Mouse (Mus musculus) thymus, postnatal 14 days (tissue): ENCODE data around the gene Gm43720.
A peak's percentile ranks its signal among the peaks of the same experiment; 100 is the strongest.

ENCODE experiments used
- DNase-seq: peaks from one replicate; pipeline ENCODE4 v3.0.0; 2021

Gm43720 gene

DNA sequence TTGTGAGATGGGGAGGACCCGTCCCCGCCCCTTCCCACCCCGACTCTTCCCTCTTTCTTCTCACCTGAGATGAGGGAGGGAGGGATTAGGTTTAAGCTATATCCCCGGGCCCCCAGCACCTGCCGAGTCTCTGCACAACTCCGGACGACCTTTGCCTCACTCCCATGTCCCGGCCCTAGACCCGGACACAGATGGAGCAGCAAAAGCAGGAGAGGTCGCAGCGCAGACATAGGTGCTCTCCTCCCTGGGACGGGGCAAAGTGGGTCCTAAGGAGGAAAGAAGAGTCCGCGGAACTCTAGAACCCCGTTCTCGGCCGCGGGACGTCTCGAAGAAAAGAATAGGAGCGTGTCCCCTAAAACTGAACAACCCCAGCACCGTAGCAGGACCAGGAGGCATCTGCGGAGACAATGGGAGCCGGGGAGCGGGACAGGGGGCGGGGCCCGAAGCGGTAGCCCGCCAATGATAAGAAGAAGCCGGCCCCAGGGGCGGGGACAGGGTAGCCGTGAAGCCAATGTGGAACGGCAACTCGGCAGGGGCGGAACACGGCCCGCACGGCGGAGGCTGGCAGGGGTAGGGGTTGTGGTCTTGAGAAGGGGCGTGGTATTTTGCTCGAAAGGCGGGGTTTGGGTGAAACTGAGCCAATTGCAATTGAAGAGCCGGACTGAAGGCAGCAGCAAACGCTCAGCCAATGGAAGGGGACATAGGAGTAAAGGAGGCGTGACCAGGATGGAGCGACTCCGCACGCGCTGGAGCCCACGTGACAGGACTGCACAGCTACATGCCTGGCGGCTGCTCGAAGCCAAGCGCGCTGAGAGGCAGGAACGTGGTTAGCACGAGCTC is at the start of gene Gm43720, which contains the start of the genes Gpc2 and Stag3:
Gene Gm43720, minus strand, starts transcription at position 374 of the 840 bp plus-strand sequence.
Gene Gpc2, minus strand, starts transcription at position 421 of the 840 bp plus-strand sequence.
Gene Stag3, plus strand, starts transcription at position 656 of the 840 bp plus-strand sequence.
- DNase-seq = peak; percentile 93

DNA sequence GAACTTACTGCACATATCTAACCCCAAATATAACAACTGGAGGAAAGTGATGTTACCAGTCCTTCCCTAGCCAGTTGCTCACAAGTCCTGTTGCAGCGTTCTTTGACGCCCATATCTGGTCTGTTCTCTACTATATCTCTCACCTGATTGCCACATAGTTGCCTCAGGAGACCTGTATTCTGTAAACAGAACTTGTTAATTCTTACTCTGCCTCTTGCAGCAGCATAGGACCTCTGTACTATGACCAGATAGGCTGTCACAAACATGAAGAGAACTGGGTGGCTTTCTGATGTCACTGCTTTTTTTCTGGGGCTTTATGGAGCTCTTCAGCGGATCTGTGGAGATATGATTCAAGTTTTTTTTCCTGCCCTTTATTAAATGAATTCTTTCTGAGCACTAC is 33.0 kb upstream of the Gm43720 start:
- no peak for DNase-seq

DNA sequence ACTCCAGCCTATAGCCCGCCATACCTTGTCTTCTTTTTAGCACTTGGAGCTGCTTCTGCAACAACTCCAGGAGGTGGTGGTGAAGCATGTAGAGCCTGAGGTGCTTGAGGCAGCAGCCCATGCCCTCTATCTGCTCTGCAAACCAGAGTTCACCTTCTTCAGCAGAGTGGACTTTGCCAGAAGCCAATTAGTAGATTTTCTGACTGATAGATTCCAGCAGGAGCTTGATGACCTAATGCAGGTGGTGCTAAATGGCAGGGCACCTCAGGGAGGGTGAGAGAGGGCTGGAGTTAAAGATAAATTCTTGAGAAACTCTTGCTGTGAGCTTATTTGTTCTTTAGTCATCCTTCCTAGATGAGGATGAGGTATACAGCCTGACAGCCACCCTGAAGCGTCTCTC is 19.9 kb upstream of the Gm43720 start:
- no peak for DNase-seq

DNA sequence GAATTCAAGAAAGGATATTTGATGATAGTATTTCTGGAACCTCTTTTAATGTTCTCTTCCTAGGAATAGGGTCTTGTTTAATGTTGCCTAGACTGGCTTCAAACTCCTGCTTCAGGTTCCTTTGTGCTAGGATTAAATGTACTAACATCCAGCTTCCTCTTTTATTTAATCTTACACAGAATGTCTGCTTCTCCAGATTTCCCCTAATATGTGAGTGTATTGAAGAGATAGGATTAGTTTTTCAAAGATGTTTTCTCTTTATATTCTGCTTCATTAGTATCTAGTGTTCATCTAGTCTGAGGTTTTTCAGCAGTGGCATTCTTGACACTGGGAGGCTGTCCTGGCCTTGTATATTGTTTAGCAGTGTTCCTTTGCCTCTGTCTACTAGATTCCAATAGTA is 14.4 kb upstream of the Gm43720 start:
- no peak for DNase-seq

DNA sequence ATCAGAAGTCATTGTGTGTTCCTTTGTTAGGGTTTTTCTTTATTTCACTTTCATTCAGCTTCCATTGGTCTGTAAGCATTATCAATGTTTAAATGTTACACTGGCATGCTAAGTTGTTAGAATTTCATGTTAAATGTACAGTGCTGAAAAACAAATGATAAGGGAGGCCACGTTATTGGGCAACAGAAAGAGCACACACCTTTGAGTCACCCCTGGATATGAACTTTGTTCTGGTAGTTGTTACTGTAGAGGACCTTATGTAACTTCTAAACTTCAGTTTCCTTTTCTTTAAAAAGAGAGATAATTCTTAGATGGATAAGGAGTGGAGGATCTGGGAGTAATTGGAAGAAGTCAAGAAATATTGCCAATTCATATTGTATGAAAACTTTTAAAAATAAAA is 11.9 kb upstream of the Gm43720 start:
- no peak for DNase-seq

DNA sequence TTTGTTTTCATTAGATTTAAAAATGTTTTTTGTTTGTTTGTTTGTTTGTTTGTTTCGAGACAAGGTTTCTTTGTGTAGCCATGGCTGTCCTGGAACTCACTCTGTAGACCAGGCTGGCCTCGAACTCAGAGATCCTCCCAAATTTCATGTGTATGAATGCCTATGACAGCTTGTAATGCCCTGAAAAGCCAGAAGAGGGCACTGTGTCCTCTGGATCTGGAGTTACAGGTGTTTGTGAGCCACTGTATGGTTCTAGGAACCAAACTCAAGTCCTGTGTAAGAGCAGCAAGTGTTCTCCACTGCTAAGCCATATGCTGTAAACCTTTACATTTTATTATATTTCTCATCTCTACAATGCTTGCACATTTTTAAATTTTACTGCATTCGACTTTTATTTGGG is 8.1 kb upstream of the Gm43720 start:
- peak; percentile 36 for DNase-seq

DNA sequence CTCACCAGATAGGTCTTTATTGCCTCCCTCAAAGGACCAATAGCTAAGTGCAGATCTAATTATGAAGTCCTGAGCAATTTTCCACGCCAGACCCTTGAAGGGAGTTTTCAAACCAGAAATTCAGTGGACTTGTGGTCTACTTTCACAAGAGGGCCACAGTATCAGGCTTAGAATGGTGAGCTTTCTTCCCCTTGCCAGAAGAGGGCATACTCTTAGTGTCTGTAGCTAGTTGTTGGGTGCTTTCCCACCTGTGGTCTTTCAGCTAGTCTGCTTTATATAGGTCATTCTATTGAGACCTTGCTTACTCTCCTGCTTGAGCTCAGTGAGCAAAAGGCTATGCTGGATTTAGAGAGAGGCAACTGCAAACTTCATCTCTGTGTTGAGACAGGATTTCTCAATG is 3.8 kb upstream of the Gm43720 start:
- DNase-seq = no peak

DNA sequence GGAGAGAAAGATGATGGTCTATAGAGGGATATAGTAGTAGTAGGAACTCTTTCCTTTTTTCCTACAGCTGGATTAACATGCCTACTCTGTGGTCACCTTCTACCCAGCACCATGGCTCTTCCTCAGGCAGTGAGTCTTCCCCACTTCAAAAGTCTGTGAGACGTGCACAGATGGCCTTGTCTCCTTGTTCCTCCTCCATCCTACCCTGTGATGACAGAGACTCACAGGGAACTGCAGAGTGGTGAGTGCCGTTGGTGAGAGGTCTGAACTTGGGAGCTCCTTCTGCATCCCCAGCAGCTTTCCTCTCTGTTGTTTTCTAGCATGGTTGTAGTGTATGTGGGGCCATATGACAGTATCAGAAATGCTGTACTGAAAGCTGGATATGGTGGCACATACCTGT is 2.0 kb upstream of the Gm43720 start:
- no peak for DNase-seq

DNA sequence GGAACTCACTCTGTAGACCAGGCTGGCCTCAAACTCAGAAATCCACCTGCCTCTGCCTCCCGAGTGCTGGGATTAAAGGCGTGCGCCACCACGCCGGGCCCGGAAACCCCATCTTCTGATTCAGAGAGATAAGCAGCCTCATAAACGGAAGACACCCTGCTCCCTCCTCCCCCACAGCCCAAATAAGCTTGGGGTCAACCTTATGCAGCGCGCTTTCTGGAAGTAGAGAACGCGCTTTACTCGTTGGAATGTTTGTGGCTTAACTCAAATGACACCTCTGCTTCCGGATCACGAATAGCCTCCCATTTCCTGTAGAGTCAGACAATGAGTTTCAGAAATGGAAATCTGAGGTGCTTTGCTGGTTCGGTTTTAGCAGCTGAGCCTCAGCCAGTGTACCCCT is 1.1 kb upstream of the Gm43720 start:
- no peak for DNase-seq

DNA sequence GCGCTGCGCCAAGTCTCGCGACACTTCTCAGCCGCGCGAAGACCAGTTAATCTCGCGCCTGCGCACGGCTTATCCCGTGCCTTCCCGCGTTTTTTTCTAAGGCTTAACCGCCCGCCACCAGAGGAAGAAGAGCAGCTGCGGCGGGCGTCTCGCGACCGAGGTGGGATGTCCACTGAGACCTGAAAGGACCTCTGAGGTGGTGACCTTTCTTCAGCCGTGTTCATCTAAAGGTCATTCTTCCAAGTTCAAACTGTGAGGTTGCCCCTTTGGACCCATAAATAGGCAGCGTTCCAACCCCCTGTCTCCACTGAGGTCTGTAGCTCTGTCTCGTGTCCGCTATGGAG is 639 bp upstream of the Gm43720 start:
- no peak for DNase-seq

DNA sequence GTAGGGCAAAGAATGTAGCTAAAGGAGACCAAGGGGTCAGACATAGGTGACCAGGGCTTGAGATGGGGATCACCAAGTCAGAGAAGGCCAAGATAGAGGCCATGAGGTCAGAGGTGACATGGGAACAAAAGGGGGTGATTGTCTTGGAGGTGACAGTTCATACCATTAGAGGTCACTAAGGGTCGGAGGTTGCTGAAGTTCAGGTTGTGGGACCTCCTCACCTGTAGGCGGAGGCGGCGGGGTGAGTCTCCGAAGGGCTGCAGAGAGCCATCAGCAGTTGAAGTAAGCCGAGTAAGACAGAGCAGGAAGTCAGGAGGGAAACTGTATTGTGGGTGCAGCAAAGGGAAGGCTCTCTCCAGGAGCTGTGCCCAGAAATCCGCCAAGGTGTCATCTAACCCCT is 1.8 kb downstream of the Gm43720 start:
- DNase-seq = no peak

DNA sequence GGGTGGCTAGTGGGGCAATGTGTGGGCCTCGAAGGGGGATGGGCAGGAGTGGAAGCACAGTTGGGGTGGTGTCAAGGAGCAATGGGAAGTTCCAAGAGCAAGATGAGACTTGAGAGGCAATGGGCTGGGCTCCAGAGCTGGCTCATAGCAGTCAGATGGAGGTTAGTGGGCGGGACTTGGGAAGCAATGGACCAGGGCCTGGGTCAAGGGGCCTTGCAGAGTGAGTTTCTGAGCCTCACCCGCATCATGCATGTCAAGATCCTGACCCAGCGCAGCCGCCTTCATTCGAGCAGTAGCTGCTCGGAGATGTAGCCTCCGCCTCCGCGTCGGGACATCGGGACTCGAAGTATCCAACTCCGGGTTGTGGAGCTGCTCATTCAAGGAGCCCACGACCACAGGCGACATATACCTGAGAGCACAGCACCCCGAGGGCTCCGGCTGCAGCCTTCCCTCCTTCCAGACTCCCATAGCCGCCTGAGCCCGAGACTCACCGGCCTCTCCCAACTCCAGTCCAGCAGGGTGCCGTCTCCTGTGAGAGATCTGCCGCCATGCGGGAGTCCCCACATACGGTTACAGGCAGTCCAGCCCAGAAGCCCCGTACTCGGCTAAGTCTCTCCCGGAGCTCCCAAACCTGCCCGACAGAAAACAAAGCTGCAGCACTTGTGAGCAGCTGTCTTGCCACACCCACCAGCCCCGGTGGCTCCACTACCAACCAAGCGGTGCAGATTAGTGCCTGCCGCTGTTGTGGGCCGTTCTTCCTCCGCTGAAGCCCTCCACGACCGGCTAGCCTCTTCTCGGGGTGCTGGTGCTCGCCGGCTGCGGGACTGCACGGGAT is 4.3 kb downstream of the Gm43720 start:
- DNase-seq = no peak

DNA sequence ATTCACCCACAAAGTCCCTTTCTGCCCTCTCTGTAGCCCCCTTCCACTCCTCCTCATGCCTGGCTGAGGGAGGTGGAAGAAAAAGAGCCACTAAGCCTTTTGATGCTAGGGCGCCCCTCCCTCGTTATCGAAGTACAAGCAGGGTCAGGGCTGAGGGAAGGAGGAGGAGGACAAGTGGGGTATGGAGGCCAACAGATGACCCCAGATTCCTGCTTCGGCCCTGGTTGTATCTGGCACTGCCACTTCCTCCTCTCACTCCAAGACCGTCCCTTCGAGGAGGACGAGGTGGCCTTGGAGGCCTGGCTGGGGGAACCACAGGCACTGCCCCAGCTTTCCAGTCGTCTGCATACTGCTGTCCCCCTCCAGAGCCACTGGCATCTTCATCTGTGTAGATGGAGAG is 5.6 kb downstream of the Gm43720 start:
- DNase-seq = no peak

DNA sequence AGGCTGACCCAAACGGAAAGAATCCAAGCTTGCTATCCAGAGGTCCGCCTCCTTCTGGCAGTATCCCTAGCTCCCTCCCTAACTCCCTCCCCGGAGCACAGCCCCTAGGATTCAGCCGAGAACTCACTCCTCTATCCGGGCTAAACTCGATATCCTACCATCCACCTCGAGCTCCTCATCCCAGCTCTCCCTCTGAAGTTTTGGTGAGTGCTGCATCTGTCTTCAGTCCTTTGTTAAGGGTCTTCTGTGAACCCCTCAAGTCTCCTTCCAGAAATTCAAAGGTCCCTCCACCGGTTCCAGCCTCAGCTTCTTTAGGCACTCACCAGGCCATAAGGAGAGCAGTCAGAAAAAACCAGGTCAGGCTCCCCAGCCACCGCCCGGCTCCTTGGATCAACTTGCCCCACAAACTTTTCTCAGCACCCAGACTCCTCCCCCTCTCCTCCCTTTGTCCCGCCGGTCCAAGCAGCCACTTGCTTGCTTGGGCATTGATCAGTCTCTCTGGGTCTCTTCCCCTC is 7.3 kb downstream of the Gm43720 start, which contains the start of gene Gal3st4:
Gene Gal3st4, minus strand, starts transcription at position 432 of the 515 bp plus-strand sequence.
- no peak for DNase-seq

DNA sequence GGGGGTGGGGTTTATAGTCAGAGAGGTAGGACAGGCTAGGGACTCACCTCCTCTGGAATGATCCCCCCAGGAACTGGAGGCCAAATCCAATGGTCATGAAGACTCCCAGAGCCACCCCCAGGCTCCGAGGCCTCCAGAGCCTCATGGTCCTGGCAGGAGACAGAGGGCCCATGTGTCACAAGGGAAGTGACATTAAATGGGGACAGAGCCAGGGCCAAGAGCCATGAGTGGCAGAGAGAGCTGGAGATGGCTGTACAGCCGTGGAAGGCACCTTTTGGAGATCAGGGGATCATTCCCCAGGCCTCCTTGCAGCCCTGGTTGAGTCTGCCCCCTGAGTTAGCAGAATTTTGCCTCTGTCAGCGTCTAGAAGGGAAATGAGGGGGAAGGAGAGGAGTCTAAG is 8.5 kb downstream of the Gm43720 start:
- DNase-seq = no peak

DNA sequence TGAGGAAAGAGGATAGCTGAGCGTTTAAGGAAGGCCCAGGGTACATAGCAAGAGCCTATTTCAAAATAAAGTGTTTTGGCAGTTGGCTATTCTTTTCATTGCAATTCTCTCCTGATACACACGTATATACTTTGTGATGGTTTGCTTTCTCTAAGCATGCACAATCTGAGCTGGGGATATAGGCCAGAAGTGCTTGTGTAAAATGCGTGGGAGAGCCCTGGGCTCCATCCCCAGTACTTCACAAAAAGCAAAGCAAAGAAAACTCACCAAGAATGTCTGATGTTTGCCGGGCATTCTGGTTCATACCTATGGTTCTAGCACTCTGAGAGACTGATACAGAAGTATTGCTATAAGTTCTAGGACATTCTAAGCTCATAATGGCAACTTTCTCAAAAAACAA is 10.8 kb downstream of the Gm43720 start:
- DNase-seq = no peak

DNA sequence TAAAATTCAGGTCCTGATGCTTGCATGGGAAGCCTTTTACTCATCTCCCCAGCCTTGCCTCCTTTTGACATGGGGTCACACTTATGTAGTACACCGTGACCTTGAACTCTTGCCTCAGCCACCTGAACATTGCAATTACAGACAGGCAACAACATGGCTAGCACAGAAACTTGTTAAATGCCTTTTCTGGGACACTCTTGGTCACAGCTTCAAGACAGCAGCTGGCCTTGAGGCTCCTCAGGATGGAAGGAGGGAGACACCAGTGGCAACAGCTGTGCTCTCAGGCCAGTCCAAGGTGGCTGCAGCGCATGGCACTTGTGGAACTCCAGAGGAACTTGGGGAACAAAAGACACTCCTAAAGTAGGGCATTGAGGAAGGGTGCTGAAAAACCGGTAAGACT is 12.6 kb downstream of the Gm43720 start:
- DNase-seq = no peak

DNA sequence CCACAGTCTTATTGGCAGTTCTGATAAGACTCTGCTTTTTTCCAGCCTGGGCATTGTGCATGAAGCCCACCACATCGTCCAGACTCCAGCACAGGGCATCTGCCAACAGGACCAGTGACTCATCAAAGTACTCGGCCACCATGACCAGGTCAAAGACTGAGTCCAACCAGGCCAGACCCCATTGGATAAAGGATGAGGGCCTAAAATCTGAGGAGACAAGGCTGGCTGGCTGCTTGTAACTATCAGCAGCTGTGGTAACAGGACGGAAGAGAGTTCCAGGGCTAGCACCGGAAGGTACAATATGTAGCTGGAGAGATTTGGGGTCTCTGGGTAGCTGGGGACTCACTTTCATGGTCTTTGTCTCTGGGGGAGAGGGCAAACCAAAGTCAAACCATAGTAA is 14.0 kb downstream of the Gm43720 start:
- no peak for DNase-seq

DNA sequence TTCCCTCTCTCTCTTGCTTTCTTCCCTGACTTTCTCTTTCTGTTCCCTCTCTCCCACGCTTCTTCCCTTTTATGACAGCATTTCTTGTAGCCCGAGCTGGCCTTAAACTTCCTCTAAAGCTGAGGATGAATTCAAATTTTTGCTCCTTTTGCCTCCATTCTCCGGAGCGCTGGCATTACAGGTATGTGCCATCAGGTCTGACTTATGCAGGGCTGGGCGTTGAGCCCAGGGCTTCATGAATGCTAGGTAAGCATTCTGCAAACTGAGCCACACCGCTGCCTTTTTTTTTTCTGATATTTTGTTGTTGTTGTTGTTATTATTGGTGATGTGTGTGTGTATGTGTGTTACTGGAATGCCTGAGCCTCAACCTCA is 15.6 kb downstream of the Gm43720 start:
- DNase-seq = no peak

DNA sequence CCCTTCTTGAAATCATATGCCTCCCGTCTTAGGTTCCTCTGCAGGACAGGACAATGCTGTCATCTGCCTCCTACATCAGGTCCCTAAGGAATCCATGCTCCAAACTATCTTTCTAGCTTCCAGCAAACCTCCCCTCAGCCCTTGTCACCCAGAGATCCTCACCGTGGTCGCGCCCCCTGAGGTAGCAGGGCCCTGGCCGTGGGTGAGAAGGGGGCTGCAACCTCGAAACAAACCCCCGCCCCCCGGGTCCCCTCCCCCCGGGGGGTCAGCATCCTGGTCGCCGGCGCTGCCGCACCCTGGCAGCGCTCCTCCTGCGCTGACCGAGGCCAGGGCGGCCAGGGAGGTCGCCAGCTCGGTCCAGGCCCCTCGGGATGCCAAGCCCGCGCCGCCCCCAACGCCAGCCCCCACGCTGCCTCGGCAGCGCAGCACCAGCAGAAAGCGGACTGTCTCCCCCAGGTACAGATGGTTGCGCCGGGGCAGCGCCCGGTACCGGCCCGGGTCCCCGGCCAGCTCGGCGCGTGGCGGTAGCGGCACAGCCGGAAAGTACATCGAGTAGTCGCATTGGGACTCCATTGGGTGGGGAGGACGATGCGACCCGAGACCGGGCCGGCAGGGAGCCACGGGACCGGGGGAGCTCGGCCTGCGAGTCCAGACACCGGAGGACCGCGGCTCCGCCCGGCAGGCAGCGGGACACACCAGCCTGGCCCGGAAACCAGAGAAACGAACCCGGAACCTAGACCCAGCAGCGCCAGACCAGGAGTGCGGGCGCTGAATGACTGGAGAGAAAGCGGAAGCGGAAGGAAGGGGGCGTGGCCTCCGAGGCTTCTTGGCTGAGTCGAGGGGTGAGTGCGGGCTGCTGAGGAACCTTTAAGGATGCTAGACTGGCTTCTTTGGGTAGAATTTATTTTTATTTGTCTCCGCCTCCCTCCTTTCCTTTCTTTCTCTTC is 16.2 kb downstream of the Gm43720 start, which contains the start of gene BC037034:
Gene BC037034, minus strand, starts transcription at position 774 of the 947 bp plus-strand sequence.
- peak; percentile 93 for DNase-seq

DNA sequence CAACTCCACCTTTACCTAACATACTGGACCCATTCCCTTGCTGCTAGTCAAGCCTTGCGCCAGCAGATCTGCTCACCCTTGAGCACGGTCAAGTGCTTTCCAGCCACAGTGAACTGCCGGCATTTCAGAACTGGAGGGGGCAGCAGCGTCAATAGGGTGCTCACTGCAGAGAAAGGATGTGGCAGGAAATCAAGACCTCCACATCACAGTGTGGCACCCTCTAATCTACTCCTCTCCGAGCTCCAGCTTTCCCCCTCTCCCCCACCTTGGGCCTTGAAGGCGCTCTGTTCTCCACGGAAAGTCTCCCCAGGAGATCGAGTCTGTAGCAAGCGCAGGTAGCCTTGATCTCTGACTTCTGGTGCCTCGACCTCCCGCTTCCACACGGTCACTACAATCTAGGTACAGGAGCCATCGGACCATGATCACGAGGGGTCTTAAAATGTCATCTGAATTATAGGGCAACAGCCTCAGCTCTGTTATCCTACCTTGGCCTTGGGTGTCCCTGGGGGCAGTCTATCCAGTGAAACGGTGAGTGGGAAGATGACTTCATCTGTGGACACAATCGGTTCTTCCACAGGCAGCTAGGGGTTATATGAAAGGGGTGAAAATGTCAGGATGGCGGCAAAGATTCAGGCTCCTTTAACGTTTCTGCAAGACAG is 17.0 kb downstream of the Gm43720 start:
- peak; percentile 27 for DNase-seq

DNA sequence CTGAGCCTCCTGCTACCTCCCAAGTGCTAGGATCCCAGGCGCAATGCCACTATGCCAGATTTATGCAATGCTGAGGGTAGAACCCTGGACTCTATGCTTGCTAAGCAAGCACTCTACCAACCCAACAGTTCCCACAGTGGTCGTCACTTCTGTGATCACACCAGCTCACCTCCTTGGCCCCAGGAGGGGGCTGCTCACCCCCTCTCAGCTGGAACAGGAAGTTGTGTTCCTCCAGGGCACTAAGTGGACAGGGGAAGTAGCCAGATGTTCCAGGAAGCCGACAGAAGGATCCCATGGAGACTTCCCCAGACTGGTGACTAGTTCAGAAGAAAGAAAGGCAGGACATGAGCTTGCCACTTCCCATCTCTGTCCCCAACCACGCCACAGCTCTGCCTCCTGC is 17.8 kb downstream of the Gm43720 start:
- peak; percentile 3 for DNase-seq
